Mouse (Mus musculus): ENCODE measurements at regions not wholly inside any gene's neighbourhood (a gene's known extent, or its start where the extent isn't known, plus 50 kb on each side); places are given as distances from the start of the nearest gene placed in this dataset.

DNA sequence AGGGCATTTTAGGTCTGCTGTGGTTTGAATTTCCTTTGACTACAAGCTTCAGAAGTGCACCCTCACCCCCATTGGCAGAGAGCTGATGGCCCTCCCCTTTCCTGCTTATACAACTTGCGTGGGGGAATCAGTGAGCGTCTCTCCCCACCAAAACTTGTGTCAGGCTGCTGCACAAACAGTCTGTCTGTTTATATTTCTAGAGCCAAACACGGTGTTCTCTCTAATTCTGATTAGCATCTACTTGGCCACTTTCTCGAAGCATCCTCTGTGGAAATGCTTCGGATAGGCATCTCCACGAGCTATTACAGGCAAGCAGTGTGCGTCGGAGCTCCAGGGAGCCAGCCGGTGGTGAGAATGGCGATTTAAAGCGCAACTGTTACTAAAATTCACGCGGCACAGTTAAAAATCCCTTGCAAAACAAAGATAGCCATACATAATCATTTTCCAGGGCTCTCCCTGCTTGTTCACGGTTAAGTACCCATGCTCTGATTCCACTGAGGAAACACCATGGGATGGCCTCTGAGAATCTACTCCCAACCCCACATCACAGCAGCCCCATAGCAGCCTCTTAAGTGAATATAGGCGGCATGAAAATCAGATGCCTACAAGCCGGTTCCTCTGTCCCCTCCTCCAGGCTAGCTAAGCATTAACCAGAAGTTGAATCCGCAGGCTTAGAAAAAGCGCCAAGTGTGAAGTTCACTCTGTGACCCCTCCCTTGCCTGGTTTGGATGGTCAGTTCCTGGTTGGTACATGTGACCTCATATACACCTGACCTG, 273.7 kb upstream of the Sall1 start:
- no peak for TF ChIP-seq CTCF (IDR thresholded peaks at IDR 0.05; ENCODE audit: low read depth, low read length)
- no peak for TF ChIP-seq POLR2A (IDR thresholded peaks at IDR 0.05; ENCODE audit: borderline replicate concordance, low read depth, low read length)
